Comparison of ENCODE assay signal across 8 mouse cellular contexts in the genomic region with DNA sequence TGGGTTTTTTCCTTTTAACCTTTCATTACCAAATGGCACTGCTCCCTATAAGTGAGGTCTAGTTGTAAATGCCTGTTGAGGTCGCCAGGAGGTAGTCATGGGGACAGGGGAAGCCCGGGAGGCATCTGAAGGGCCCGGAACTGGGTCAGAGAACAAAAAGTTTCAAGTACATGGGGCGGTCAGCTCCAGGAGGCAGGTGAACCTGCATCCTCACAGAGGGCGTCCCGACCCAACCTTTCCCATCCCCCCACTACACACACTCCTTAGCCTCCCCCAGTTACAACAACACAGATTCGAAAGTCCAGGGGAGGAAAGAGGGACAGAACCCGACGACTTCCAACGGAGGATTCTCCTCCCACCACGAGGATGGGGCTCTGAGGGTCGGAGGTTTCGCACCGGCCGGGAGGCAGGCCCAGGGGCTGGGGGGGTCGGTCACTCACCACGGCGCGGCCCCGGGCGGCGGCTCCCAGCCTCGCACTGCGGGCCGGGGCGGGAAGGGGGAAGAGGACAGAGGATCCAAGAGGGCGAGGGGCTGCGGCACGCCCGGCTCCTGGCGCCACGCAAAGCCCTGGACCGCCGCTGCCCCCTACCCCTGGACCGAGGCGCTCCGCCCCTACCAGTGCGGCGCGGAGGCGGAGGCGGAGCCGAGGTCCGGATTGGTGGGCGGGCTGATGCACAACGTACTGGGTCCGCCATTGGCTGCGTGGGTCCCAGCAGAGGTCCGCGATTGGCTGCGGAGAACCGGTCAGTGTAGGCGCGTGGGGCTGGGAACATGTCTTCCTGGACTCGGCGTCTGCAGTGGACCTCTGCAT. TPM values are rescaled to one million over a fixed set of nuclear protein-coding genes. Genes with fewer than 3 reads are reported as not detected.
DNase-seq lines count a peak whose midpoint lies in the region; ATAC-seq and TF ChIP-seq lines count a peak whose summit lies in the region.

No protein-coding gene starts in this region.

- H3K79me2 ChIP-seq in liver, adult 2 months (ENCODE audit: control insufficient read depth, insufficient read depth, low read length), result no peaks in the 10 kb centered on the region

- H3K36me3 ChIP-seq in heart, embryonic 13.5 days, result no peaks in the 10 kb centered on the region
- no peaks in the 10 kb centered on the region for H3K36me3 ChIP-seq in kidney, postnatal 0 days (ENCODE audit: insufficient read depth, low read length)
- no peaks in the 10 kb centered on the region for H3K36me3 ChIP-seq in liver, adult 2 months (ENCODE audit: control insufficient read depth, insufficient read depth, low read length)

- TF ChIP-seq CTCF in kidney, postnatal 0 days (IDR thresholded peaks at IDR 0.05; ENCODE audit: low read depth), result peak; percentile 20; the same call in 1 of the 2 replicates
- TF ChIP-seq CTCF in liver, adult 2 months (IDR thresholded peaks at IDR 0.05; ENCODE audit: low read depth, low read length), result no peak

- under 1% methylated on average over 50 of the region's 56 CpGs for WGBS in heart, embryonic 13.5 days
- under 1% methylated on average over 55 of the region's 56 CpGs for WGBS in kidney, postnatal 0 days
- WGBS in liver, adult 2 months, result under 1% methylated on average over 56 of the region's 56 CpGs

- no peaks in the 10 kb centered on the region; the same call in 1 of the 2 replicates for H3K27me3 ChIP-seq in heart, embryonic 13.5 days (replicated peaks)
- H3K27me3 ChIP-seq in kidney, postnatal 0 days (ENCODE audit: insufficient read depth, low read length), result no peaks in the 10 kb centered on the region
- H3K27me3 ChIP-seq in liver, adult 2 months (ENCODE audit: control insufficient read depth, insufficient read depth, low read length), result no peaks in the 10 kb centered on the region

- peak; percentile 64; the same call in 1 of the 2 replicates for TF ChIP-seq POLR2A in liver, adult 2 months (IDR thresholded peaks at IDR 0.05; ENCODE audit: extremely low read depth, insufficient read depth, low read length)

- ATAC-seq in heart, embryonic 13.5 days (ENCODE audit: extremely low read depth, insufficient number of reproducible peaks, low FRiP score, low TSS enrichment), result peak; percentile 100
- peak; percentile 99 for ATAC-seq in kidney, postnatal 0 days (replicated peaks; ENCODE audit: low FRiP score, low read depth)
- peak; percentile 98 for ATAC-seq in monocyte, adult 5-6 weeks (replicated peaks; ENCODE audit: insufficient number of reproducible peaks, low FRiP score, low TSS enrichment, poor library complexity, severe bottlenecking)

- H3K4me2 ChIP-seq in heart, embryonic 13.5 days, result peak overlapping the region; percentile 78
- peak overlapping the region; percentile 79 for H3K4me2 ChIP-seq in kidney, postnatal 0 days (ENCODE audit: low read length)

- H3K27ac ChIP-seq in heart, embryonic 13.5 days (replicated peaks), result peak overlapping the region; percentile 77
- peak overlapping the region; percentile 96 for H3K27ac ChIP-seq in kidney, postnatal 0 days
- peak overlapping the region; percentile 14; the same call in 1 of the 2 replicates for H3K27ac ChIP-seq in liver, adult 2 months (replicated peaks; ENCODE audit: insufficient read depth, low read depth, low read length)

- peak; percentile 89 for DNase-seq in CD4-positive, CD25-positive, alpha-beta regulatory T cell, adult 2 months (ENCODE audit: low read depth, low spot score)
- peak; percentile 72 for DNase-seq in c-Kit-negative CD71-positive TER-119-positive erythroid progenitor cells, embryonic 14.5 days (ENCODE audit: low read depth, low spot score)
- peak; percentile 42 for DNase-seq in fat pad, adult 2 months (ENCODE audit: extremely low read depth, low read depth, low spot score)
- DNase-seq in kidney, postnatal 0 days (ENCODE audit: low spot score), result peak; percentile 98
- DNase-seq in liver, adult 2 months (ENCODE audit: extremely low read depth, low read depth, low spot score), result peak; percentile 77
- DNase-seq in spleen, postnatal 36 days (ENCODE audit: low spot score in 2 of 2), result peak; percentile 87

- peaks cover 9% of the 10 kb centered on the region for H3K4me1 ChIP-seq in heart, embryonic 13.5 days
- H3K4me1 ChIP-seq in kidney, postnatal 0 days (replicated peaks; ENCODE audit: insufficient read depth, low read length), result no peaks in the 10 kb centered on the region
- no peaks in the 10 kb centered on the region for H3K4me1 ChIP-seq in liver, adult 2 months (ENCODE audit: control insufficient read depth, insufficient read depth, low read length)

- H3K9me3 ChIP-seq in heart, embryonic 13.5 days, result no peaks in the 10 kb centered on the region
- no peaks in the 10 kb centered on the region for H3K9me3 ChIP-seq in kidney, postnatal 0 days (replicated peaks; ENCODE audit: low read length)

- H3K4me3 ChIP-seq in heart, embryonic 13.5 days, result peak overlapping the region; percentile 81
- H3K4me3 ChIP-seq in kidney, postnatal 0 days (replicated peaks; ENCODE audit: low read depth, low read length), result peak overlapping the region; percentile 90
- peak overlapping the region; percentile 68 for H3K4me3 ChIP-seq in liver, adult 2 months (ENCODE audit: insufficient read depth, low read depth, low read length)

- peak overlapping the region; percentile 91 for H3K9ac ChIP-seq in heart, embryonic 13.5 days
- H3K9ac ChIP-seq in kidney, postnatal 0 days (ENCODE audit: low read depth, low read length), result peak overlapping the region; percentile 93
- H3K9ac ChIP-seq in liver, adult 2 months (ENCODE audit: low read depth, low read length), result peak overlapping the region; percentile 81

RNA-seq across cellular contexts. Expression of a gene that starts 7.1 kb away (rescaled TPM):
- polyA plus RNA-seq in heart, embryonic 13.5 days (2015; fragmentation: Nextera tagmentation; extraction: Ambion mirVana), result 5.3 and 8.0 TPM in 2 replicates
- 18.7 and 19.9 TPM in 2 replicates for polyA plus RNA-seq in kidney, postnatal 0 days (2015; fragmentation: Nextera tagmentation; extraction: Ambion mirVana)
- total RNA-seq in liver, adult 2 months (2014; rRNA removed), result 1.9 and 2.5 TPM in 2 replicates
- 2.1 and 3.3 TPM in 2 replicates for polyA plus RNA-seq in liver, adult 2 months (2012; rRNA removed)
- 2.1 to 16.7 TPM (median 5.1 TPM) in 3 replicates for total RNA-seq in monocyte, adult 5-6 weeks (2017)

RNA-seq across cellular contexts. Expression of a gene that starts 13.6 kb away (rescaled TPM):
- polyA plus RNA-seq in heart, embryonic 13.5 days (2015; fragmentation: Nextera tagmentation; extraction: Ambion mirVana), result 1.1 and 1.7 TPM in 2 replicates
- 3.1 and 4.2 TPM in 2 replicates for polyA plus RNA-seq in kidney, postnatal 0 days (2015; fragmentation: Nextera tagmentation; extraction: Ambion mirVana)
- 4.9 and 6.4 TPM in 2 replicates for total RNA-seq in liver, adult 2 months (2014; rRNA removed)
- 7.5 and 8.7 TPM in 2 replicates for polyA plus RNA-seq in liver, adult 2 months (2012; rRNA removed)
- 1.3 to 2.7 TPM in 2 of 3 replicates, not detected in the other for total RNA-seq in monocyte, adult 5-6 weeks (2017)

RNA-seq across cellular contexts. Expression of a gene that starts 19.5 kb away (rescaled TPM):
- polyA plus RNA-seq in heart, embryonic 13.5 days (2015; fragmentation: Nextera tagmentation; extraction: Ambion mirVana), result 2.5 and 2.6 TPM in 2 replicates
- 5.3 and 5.6 TPM in 2 replicates for polyA plus RNA-seq in kidney, postnatal 0 days (2015; fragmentation: Nextera tagmentation; extraction: Ambion mirVana)
- total RNA-seq in liver, adult 2 months (2014; rRNA removed), result 14.1 and 17.2 TPM in 2 replicates
- polyA plus RNA-seq in liver, adult 2 months (2012; rRNA removed), result 17.3 and 19.5 TPM in 2 replicates
- total RNA-seq in monocyte, adult 5-6 weeks (2017), result 2.2 to 9.0 TPM (median 4.0 TPM) in 3 replicates

RNA-seq across cellular contexts. Expression of a gene that starts 19.5 kb away (rescaled TPM):
- polyA plus RNA-seq in heart, embryonic 13.5 days (2015; fragmentation: Nextera tagmentation; extraction: Ambion mirVana), result not detected in 2 replicates
- polyA plus RNA-seq in kidney, postnatal 0 days (2015; fragmentation: Nextera tagmentation; extraction: Ambion mirVana), result 1.7 and 2.5 TPM in 2 replicates
- total RNA-seq in liver, adult 2 months (2014; rRNA removed), result 0.13 TPM in 1 of 2 replicates, not detected in the other
- 7.9 TPM in 1 of 2 replicates, not detected in the other for polyA plus RNA-seq in liver, adult 2 months (2012; rRNA removed)
- total RNA-seq in monocyte, adult 5-6 weeks (2017), result 3.0 to 3.6 TPM in 2 of 3 replicates, not detected in the other

RNA-seq across cellular contexts. Expression of a gene that starts 28.6 kb away (rescaled TPM):
- polyA plus RNA-seq in heart, embryonic 13.5 days (2015; fragmentation: Nextera tagmentation; extraction: Ambion mirVana), result 72.3 and 74.0 TPM in 2 replicates
- polyA plus RNA-seq in kidney, postnatal 0 days (2015; fragmentation: Nextera tagmentation; extraction: Ambion mirVana), result 113 and 123 TPM in 2 replicates
- 29.7 and 37.8 TPM in 2 replicates for total RNA-seq in liver, adult 2 months (2014; rRNA removed)
- 65.4 and 89.4 TPM in 2 replicates for polyA plus RNA-seq in liver, adult 2 months (2012; rRNA removed)
- 141 to 211 TPM (median 184 TPM) in 3 replicates for total RNA-seq in monocyte, adult 5-6 weeks (2017)

Comparison
In these comparisons a context has a peak if more than half of its experiments do, and no peak if none do; other contexts are left out.
1. Peak in every context shown above with its lines: DNase-seq, ATAC-seq, H3K4me3 ChIP-seq and H3K27ac ChIP-seq.
2. DNase-seq: peak in every context shown above with its lines; median percentile 98 in kidney, postnatal 0 days; 89 in CD4-positive, CD25-positive, alpha-beta regulatory T cell, adult 2 months; 87 in spleen, postnatal 36 days; 77 in liver, adult 2 months; 72 in c-Kit-negative CD71-positive TER-119-positive erythroid progenitor cells, embryonic 14.5 days; 42 in fat pad, adult 2 months.
3. H3K27ac ChIP-seq: peak in every context shown above with its lines; median percentile 96 in kidney, postnatal 0 days; 77 in heart, embryonic 13.5 days; 14 in liver, adult 2 months.